24 mouse cellular contexts compared by ENCODE assay signal in genomic region chr2:145840320-145840719, GRCm38 (mm10).
A peak's percentile ranks its signal among the peaks of the same experiment; 100 is the strongest.
DNase-seq lines count a peak whose midpoint lies in the region; ATAC-seq and TF ChIP-seq lines count a peak whose summit lies in the region.
"Had no signal": no experiment of that assay in that cellular context is flagged by ENCODE, and none has a peak within 500 bp of the region (broad histone marks: within the 10 kb centered on the region; RNA-seq: fewer than 3 reads in every experiment).

No protein-coding gene starts in this region.

- no peaks in the 10 kb centered on the region for H3K9me3 ChIP-seq in forebrain, embryonic 16.5 days (ENCODE audit: control insufficient read depth, low read length)
- no peaks in the 10 kb centered on the region for H3K9me3 ChIP-seq in forebrain, postnatal 0 days (ENCODE audit: low read length)
- no peaks in the 10 kb centered on the region for H3K9me3 ChIP-seq in kidney, embryonic 14.5 days (ENCODE audit: control insufficient read depth, low read length)
- H3K9me3 ChIP-seq in hindbrain, postnatal 0 days (ENCODE audit: low read length) = no peaks in the 10 kb centered on the region
- H3K9me3 ChIP-seq: heart, embryonic 15.5 days; liver, embryonic 12.5 days; neural tube, embryonic 13.5 days had no signal

- DNase-seq in forebrain, postnatal 0 days = no peak
- no peak for DNase-seq in kidney, postnatal 25 days
- DNase-seq in hindbrain, postnatal 0 days (ENCODE audit: low spot score) = no peak
- DNase-seq in thymus, postnatal 25 days = no peak
- DNase-seq: adrenal gland, postnatal 14 days; cerebellum, adult 11 months; cerebellum, adult 9-10 months; cerebellum, postnatal 36 days; gastrocnemius, postnatal 14 days; kidney, adult 18-20 months; kidney, postnatal 4 days; left cerebral cortex, postnatal 4 days; liver, postnatal 0 days; lung, postnatal 36 days; retina, postnatal 1 day; right cerebral cortex, postnatal 14 days; spleen, adult 18-20 months; thymus, postnatal 36 days had no signal

- H3K4me2 ChIP-seq in forebrain, embryonic 16.5 days (ENCODE audit: low read length) = no peak overlapping the region
- H3K4me2 ChIP-seq in forebrain, postnatal 0 days (ENCODE audit: low read depth) = no peak overlapping the region
- no peak overlapping the region for H3K4me2 ChIP-seq in kidney, embryonic 14.5 days (replicated peaks; ENCODE audit: low read depth, low read length)
- no peak overlapping the region for H3K4me2 ChIP-seq in hindbrain, postnatal 0 days (ENCODE audit: low read depth, low read length)
- H3K4me2 ChIP-seq: heart, embryonic 15.5 days; liver, embryonic 12.5 days; neural tube, embryonic 13.5 days had no signal

- no peaks in the 10 kb centered on the region for H3K36me3 ChIP-seq in forebrain, embryonic 16.5 days (ENCODE audit: control insufficient read depth, insufficient read depth)
- H3K36me3 ChIP-seq in forebrain, postnatal 0 days (ENCODE audit: insufficient read depth) = no peaks in the 10 kb centered on the region
- no peaks in the 10 kb centered on the region; the same call in 1 of the 2 replicates for H3K36me3 ChIP-seq in kidney, embryonic 14.5 days (ENCODE audit: control insufficient read depth, insufficient read depth, low read length)
- H3K36me3 ChIP-seq in hindbrain, postnatal 0 days (ENCODE audit: insufficient read depth, low read length) = no peaks in the 10 kb centered on the region
- peaks cover 11% of the 10 kb centered on the region for H3K36me3 ChIP-seq in small intestine, adult 2 months (ENCODE audit: control insufficient read depth, insufficient read depth, low read length)
- H3K36me3 ChIP-seq: heart, embryonic 15.5 days; liver, embryonic 12.5 days; neural tube, embryonic 13.5 days had no signal

- TF ChIP-seq POLR2A in small intestine, adult 2 months (IDR thresholded peaks at IDR 0.05; ENCODE audit: low read depth, low read length) = no peak

- peak; percentile 28; the same call in 1 of the 2 replicates for ATAC-seq in forebrain, embryonic 16.5 days
- no peak for ATAC-seq in forebrain, postnatal 0 days
- ATAC-seq in kidney, embryonic 14.5 days (ENCODE audit: low FRiP score, low TSS enrichment) = 0 out of 2 replicates have a peak, but pooled peaks have one; percentile 51
- ATAC-seq in hindbrain, postnatal 0 days = 0 out of 2 replicates have a peak, but pooled peaks have one; percentile 19
- ATAC-seq: liver, embryonic 12.5 days; liver, postnatal 0 days had no signal

- no peak overlapping the region for H3K27ac ChIP-seq in forebrain, embryonic 16.5 days (ENCODE audit: low read length)
- no peak overlapping the region for H3K27ac ChIP-seq in forebrain, postnatal 0 days (ENCODE audit: low read depth, low read length)
- no peak overlapping the region for H3K27ac ChIP-seq in kidney, embryonic 14.5 days (ENCODE audit: low read depth, low read length)
- no peak overlapping the region for H3K27ac ChIP-seq in hindbrain, postnatal 0 days
- H3K27ac ChIP-seq in small intestine, adult 2 months (ENCODE audit: insufficient read depth, low read depth, low read length) = peak overlapping the region; percentile 39; the same call in 1 of the 2 replicates
- H3K27ac ChIP-seq: heart, embryonic 15.5 days; liver, embryonic 12.5 days; neural tube, embryonic 13.5 days had no signal

- TF ChIP-seq CTCF in forebrain, postnatal 0 days (IDR thresholded peaks at IDR 0.05; ENCODE audit: low read depth) = no peak
- no peak for TF ChIP-seq CTCF in hindbrain, postnatal 0 days (IDR thresholded peaks at IDR 0.05; ENCODE audit: low read depth)
- no peak for TF ChIP-seq CTCF in small intestine, adult 2 months (IDR thresholded peaks at IDR 0.05; ENCODE audit: extremely low read depth, insufficient read length, insufficient replicate concordance, low read depth, low read length)

- no peaks in the 10 kb centered on the region for H3K27me3 ChIP-seq in forebrain, embryonic 16.5 days (replicated peaks; ENCODE audit: control insufficient read depth, insufficient read depth, low read length)
- H3K27me3 ChIP-seq in forebrain, postnatal 0 days (ENCODE audit: insufficient read depth, low read length) = no peaks in the 10 kb centered on the region
- H3K27me3 ChIP-seq in kidney, embryonic 14.5 days (ENCODE audit: control insufficient read depth, insufficient read depth, low read length) = no peaks in the 10 kb centered on the region
- no peaks in the 10 kb centered on the region for H3K27me3 ChIP-seq in hindbrain, postnatal 0 days (ENCODE audit: insufficient read depth, low read length)
- no peaks in the 10 kb centered on the region for H3K27me3 ChIP-seq in small intestine, adult 2 months (ENCODE audit: control insufficient read depth, insufficient read depth, low read length)
- H3K27me3 ChIP-seq: heart, embryonic 15.5 days; liver, embryonic 12.5 days; neural tube, embryonic 13.5 days had no signal

- 73% methylated on average over 3 of the region's 3 CpGs for WGBS in forebrain, embryonic 16.5 days
- WGBS in forebrain, postnatal 0 days = 75% methylated on average over 3 of the region's 3 CpGs
- 75% methylated on average over 3 of the region's 3 CpGs for WGBS in kidney, embryonic 14.5 days
- WGBS in hindbrain, postnatal 0 days = 73% methylated on average over 3 of the region's 3 CpGs
- 64% methylated on average over 3 of the region's 3 CpGs for WGBS in small intestine, adult 2 months

- no peak overlapping the region for H3K9ac ChIP-seq in forebrain, embryonic 16.5 days (replicated peaks; ENCODE audit: low read depth, low read length)
- no peak overlapping the region for H3K9ac ChIP-seq in forebrain, postnatal 0 days
- no peak overlapping the region for H3K9ac ChIP-seq in kidney, embryonic 14.5 days (ENCODE audit: low read depth, low read length)
- no peak overlapping the region for H3K9ac ChIP-seq in hindbrain, postnatal 0 days (replicated peaks; ENCODE audit: low read length)
- H3K9ac ChIP-seq: heart, embryonic 15.5 days; liver, embryonic 12.5 days; liver, postnatal 0 days; neural tube, embryonic 13.5 days had no signal

- no peak overlapping the region for H3K4me3 ChIP-seq in forebrain, embryonic 16.5 days (replicated peaks; ENCODE audit: low read length)
- H3K4me3 ChIP-seq in forebrain, postnatal 0 days (ENCODE audit: low read depth, low read length) = no peak overlapping the region
- H3K4me3 ChIP-seq in kidney, embryonic 14.5 days (ENCODE audit: low read length) = no peak overlapping the region
- H3K4me3 ChIP-seq in hindbrain, postnatal 0 days (ENCODE audit: low read length) = no peak overlapping the region
- no peak overlapping the region for H3K4me3 ChIP-seq in small intestine, adult 2 months (ENCODE audit: low read depth, low read length)
- H3K4me3 ChIP-seq: heart, embryonic 15.5 days; liver, embryonic 12.5 days; neural tube, embryonic 13.5 days had no signal

- no peaks in the 10 kb centered on the region for H3K4me1 ChIP-seq in forebrain, embryonic 16.5 days (replicated peaks; ENCODE audit: control insufficient read depth, insufficient read depth, low read length)
- H3K4me1 ChIP-seq in forebrain, postnatal 0 days (ENCODE audit: insufficient read depth) = no peaks in the 10 kb centered on the region
- peaks cover 9% of the 10 kb centered on the region for H3K4me1 ChIP-seq in kidney, embryonic 14.5 days (ENCODE audit: control insufficient read depth, insufficient read depth, low read length)
- H3K4me1 ChIP-seq in hindbrain, postnatal 0 days (ENCODE audit: insufficient read depth, low read length) = no peaks in the 10 kb centered on the region
- H3K4me1 ChIP-seq in small intestine, adult 2 months (ENCODE audit: control insufficient read depth, insufficient read depth, insufficient read length, low read length) = peaks cover 33% of the 10 kb centered on the region
- H3K4me1 ChIP-seq: heart, embryonic 15.5 days; liver, embryonic 12.5 days had no signal
